Mouse (Mus musculus) brown adipose tissue, adult 24 weeks (tissue): ENCODE data around the gene Pdzrn3. TPM values are rescaled to one million over a fixed set of nuclear protein-coding genes. Genes with fewer than 3 reads are reported as not detected.

ENCODE experiments used
- H3K27ac ChIP-seq: fragments of 200-500 bp; replicated peaks from 2 replicates; pipeline ENCODE4 v1.5.1; 2012; ENCODE audit warnings: low read depth, mild to moderate bottlenecking, low read length
- H3K4me1 ChIP-seq: fragments of 200-500 bp; 2 replicates; pipeline ENCODE4 v1.6.1; 2012; ENCODE audit warnings: low read length, mixed read lengths; ENCODE audit not compliant: control insufficient read depth, insufficient read depth, insufficient read length
- H3K4me3 ChIP-seq: fragments of 200-500 bp; 2 replicates; pipeline ENCODE4 v1.5.1; 2012; ENCODE audit warnings: low read depth, mild to moderate bottlenecking, low read length, moderate library complexity; ENCODE audit not compliant: insufficient read depth
- polyA plus RNA-seq: library from polyadenylated mRNA; stranded (reverse); fragments of >200 nt; gene quantifications from 2 replicates; pipeline ENCODE4 v1.2.4, GENCODE M21; 2012; ENCODE audit not compliant: missing spikeins, insufficient read depth, insufficient read length

Pdzrn3 gene
- 7.8 and 8.0 TPM in 2 replicates for polyA plus RNA-seq

- peak within 1 kb of the TSS; percentile 65 for H3K4me3 ChIP-seq
- H3K4me1 ChIP-seq, result peaks cover 5% of the 10 kb centered on the region
- H3K27ac ChIP-seq, result peak within 1 kb of the TSS; percentile 41; the same call in 1 of the 2 replicates
Observed at GRCm38 (mm10) chr6:101377167-101377934, at the start of gene Pdzrn3. Gene Pdzrn3, minus strand, starts transcription at chr6:101377897.

DNA sequence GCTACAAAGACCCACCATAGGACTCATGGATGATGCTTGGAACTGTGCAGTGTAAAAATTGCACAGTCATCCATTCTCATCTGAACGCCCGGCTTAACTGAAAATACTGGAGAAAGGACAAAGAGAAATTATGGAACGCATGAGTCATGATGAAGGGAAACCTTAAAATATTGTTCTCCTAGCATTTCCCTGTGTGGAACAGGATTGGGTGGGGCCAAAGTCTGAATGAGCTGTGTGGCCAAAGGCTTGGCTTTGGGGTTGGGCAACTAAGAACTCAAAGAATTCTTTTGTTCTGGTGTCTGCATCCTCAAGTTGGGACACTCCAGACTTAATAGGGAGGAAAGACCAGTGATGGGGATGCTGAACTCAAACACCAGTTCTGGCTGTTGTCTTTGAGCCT lies 49.6 kb upstream of the Pdzrn3 start:
- no peak overlapping the region for H3K27ac ChIP-seq
- H3K4me1 ChIP-seq, result no peaks in the 10 kb centered on the region
- no peak overlapping the region for H3K4me3 ChIP-seq

- Histone ChIP-seq H3K27ac (no peak overlapping the region), H3K4me3 (no peak overlapping the region), H3K4me1 (no peaks in the 10 kb centered on the region)
Observed at GRCm38 (mm10) chr6:101426301-101426700, 48.6 kb upstream of the Pdzrn3 start.

- Histone ChIP-seq H3K27ac (no peak overlapping the region), H3K4me1 (no peaks in the 10 kb centered on the region), H3K4me3 (no peak overlapping the region)
Observed at GRCm38 (mm10) chr6:101422084-101422954, 44.6 kb upstream of the Pdzrn3 start.

DNA sequence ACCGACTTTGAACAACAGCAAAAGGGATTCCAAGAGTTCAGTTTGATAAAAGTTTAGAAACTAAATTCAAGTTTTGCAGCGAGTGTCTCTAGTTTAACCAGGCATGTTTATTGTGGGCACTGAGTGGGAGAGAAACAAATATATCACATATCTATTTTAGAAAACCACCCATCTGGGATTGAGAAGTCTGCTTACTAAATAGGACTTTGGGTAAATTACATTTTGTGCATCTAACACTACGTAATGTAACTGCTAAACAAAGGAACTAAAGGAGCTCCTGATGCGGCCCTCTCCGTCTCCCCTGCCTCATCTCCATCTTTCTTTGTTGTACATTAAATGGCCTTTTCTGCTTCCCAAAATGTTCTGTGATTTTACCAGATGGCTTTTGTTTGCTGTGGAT lies 40.5 kb upstream of the Pdzrn3 start:
- H3K27ac ChIP-seq, result no peak overlapping the region
- no peaks in the 10 kb centered on the region for H3K4me1 ChIP-seq
- H3K4me3 ChIP-seq, result no peak overlapping the region

DNA sequence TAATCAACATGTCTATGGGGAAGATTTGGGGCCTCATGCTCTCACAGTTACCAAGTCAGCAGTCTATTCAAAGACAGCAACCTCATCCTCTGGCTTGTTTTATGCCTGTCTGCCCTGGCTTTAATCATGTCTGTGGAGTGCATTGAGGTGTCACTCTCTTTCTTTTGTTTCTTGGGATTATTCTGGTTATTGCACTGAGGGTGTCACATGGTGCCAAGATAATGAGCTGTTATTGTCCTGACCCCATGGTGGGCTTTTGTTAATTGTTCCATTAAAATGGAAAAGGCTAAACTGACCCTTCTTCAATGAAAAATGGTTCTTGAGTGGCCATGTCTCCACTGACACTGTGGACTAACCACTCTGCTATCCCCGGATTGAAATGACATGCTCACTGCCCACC lies 34.0 kb upstream of the Pdzrn3 start:
- Histone ChIP-seq H3K4me1 (no peaks in the 10 kb centered on the region), H3K4me3 (no peak overlapping the region)

GRCm38 (mm10) chr6:101411064-101411463 lies 33.4 kb upstream of the Pdzrn3 start:
- H3K27ac ChIP-seq, result no peak overlapping the region
- H3K4me3 ChIP-seq, result no peak overlapping the region

More for the DNA sequence above, 34.0 kb upstream of the Pdzrn3 start:
- no peak overlapping the region for H3K27ac ChIP-seq

DNA sequence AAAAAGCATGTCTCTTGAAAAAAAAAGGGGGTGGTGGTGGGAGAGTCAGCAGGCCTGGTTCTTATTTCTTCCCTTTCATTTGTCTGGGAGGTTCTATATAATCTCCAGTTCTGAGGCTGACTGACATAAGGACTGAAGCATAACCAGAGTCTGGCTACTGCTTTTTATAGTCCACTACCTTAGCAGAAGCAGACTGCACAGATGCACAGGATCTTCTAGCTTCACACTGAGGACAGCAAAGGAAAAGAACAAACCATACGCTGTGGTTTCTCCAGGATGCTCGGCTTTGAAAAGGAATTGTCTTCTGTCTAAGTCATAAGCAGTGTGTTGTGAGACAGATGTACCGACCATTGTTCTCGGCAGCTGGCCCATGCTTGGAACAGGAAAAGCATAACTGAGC lies 19.0 kb upstream of the Pdzrn3 start:
- H3K27ac ChIP-seq, result no peak overlapping the region

More at GRCm38 (mm10) chr6:101411064-101411463, 33.4 kb upstream of the Pdzrn3 start:
- H3K4me1 ChIP-seq, result no peaks in the 10 kb centered on the region

GRCm38 (mm10) chr6:101395908-101396307 lies 18.2 kb upstream of the Pdzrn3 start:
- Histone ChIP-seq H3K4me3 (no peak overlapping the region), H3K27ac (no peak overlapping the region), H3K4me1 (no peaks in the 10 kb centered on the region)

More for the DNA sequence above, 19.0 kb upstream of the Pdzrn3 start:
- H3K4me3 ChIP-seq, result no peak overlapping the region
- H3K4me1 ChIP-seq, result no peaks in the 10 kb centered on the region

- Histone ChIP-seq H3K4me3 (no peak overlapping the region), H3K27ac (no peak overlapping the region), H3K4me1 (no peaks in the 10 kb centered on the region)
Observed at GRCm38 (mm10) chr6:101392801-101393117, 15.1 kb upstream of the Pdzrn3 start.

DNA sequence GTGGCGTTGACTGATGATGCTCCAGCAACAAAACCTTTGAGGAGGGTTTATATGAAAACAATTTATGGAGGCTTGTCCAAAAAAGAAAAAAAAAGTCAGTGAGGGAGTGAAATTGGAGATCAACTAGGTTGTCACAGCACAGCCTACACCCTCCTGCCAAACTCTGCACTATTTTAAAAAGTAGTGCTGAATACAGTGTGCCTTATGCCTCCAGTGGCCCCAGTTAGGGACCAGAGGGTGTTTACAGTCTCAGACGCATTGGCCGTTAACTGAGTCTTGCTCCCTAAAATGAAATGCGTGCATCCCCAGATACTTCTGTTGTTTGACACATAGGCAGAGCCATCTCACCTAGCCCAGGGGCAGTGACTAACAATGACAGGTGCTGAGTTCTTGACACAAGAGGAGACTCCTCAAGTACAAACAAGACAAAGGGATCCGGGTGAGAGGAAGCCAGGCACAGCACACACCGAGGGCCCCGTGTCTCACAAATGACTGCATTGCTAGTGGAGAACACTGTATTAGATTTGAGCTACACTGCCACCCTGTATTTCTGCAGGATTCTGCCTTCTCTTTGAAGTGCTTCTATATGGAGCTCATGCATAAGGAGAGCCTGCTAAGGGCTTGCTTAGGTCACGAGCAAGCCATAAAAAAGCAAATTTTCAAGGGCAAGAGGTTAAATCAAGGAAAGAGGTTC lies 14.6 kb upstream of the Pdzrn3 start:
- Histone ChIP-seq H3K4me1 (no peaks in the 10 kb centered on the region), H3K27ac (no peak overlapping the region), H3K4me3 (no peak overlapping the region)

DNA sequence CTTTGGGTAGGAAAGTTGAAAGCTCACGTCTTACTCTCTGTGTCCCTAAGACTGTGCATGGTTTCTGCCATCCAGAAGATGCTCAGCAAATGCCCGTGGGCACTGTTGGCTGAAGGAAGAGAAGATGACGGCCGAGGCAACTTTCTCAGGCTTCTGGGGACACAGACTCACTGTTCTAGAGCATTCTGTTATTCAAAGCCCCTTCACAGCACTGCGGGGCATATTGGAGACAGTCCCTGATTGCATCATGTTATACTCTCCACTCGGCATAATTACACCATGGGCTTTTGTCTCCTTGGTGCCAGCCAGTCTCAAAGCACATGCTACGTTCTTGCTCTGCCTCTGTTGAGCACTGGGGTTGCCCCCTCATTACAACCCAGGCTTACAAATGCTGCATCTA lies 7.8 kb upstream of the Pdzrn3 start:
- Histone ChIP-seq H3K27ac (no peak overlapping the region), H3K4me1 (no peaks in the 10 kb centered on the region), H3K4me3 (no peak overlapping the region)

GRCm38 (mm10) chr6:101384958-101385357 lies 7.3 kb upstream of the Pdzrn3 start:
- Histone ChIP-seq H3K4me3 (no peak overlapping the region), H3K4me1 (no peaks in the 10 kb centered on the region), H3K27ac (no peak overlapping the region)

DNA sequence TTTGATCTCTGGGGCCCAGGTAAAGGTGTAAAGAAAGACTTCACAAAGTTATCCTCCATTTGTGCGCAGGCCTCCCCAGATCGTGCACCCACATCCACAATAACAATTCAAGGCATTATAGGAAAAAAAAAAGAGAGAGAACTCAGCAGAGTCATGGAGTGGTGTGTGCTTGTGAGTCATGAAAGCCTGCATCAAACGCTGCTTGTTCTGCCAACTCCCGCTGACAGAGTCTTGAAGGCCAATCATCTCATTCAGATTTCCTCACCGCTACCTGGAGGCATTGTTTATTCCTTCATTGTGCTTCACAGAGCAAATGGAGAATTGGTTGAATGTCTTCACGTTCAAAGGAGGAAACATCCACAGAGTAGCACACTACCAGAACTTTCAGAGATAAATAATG lies 6.8 kb upstream of the Pdzrn3 start:
- Histone ChIP-seq H3K4me1 (no peaks in the 10 kb centered on the region), H3K27ac (no peak overlapping the region), H3K4me3 (no peak overlapping the region)

- no peak overlapping the region for H3K27ac ChIP-seq
Observed at GRCm38 (mm10) chr6:101382891-101383290, 5.2 kb upstream of the Pdzrn3 start.

More at GRCm38 (mm10) chr6:101382891-101383290, 5.2 kb upstream of the Pdzrn3 start:
- Histone ChIP-seq H3K4me1 (no peaks in the 10 kb centered on the region), H3K4me3 (no peak overlapping the region)
